Mouse (Mus musculus) testis, adult 2 months (tissue): ENCODE results near the gene Med9. TPM values are rescaled to one million over a fixed set of nuclear protein-coding genes. Genes with fewer than 3 reads are reported as not detected.

Experiments
- H3K27ac ChIP-seq: fragments of 200-500 bp; 2 replicates; pipeline ENCODE4 v1.5.1; 2012; ENCODE audit warnings: low read depth, low read length; ENCODE audit not compliant: control insufficient read depth, insufficient read depth
- H3K27me3 ChIP-seq: fragments of 200-500 bp; 2 replicates; pipeline ENCODE4 v1.6.1; 2012; ENCODE audit warnings: mild to moderate bottlenecking, low read length, moderate library complexity; ENCODE audit not compliant: control insufficient read depth, insufficient read depth
- H3K36me3 ChIP-seq: fragments of 200-500 bp; 2 replicates; pipeline ENCODE4 v1.6.1; 2012; ENCODE audit warnings: mild to moderate bottlenecking, low read length; ENCODE audit not compliant: control insufficient read depth, insufficient read depth
- H3K4me1 ChIP-seq: fragments of 200-500 bp; 2 replicates; pipeline ENCODE4 v1.6.1; 2012; ENCODE audit warnings: low read length; ENCODE audit not compliant: control insufficient read depth, insufficient read depth
- H3K4me3 ChIP-seq: fragments of 200-500 bp; 2 replicates; pipeline ENCODE4 v1.5.1; 2012; ENCODE audit warnings: low read depth, mild to moderate bottlenecking, low read length, moderate library complexity, mixed read lengths; ENCODE audit not compliant: control insufficient read depth
- CTCF ChIP-seq: fragments of 200-500 bp; IDR thresholded peaks from 2 replicates; pipeline ENCODE4 v1.5.1; 2012; ENCODE audit warnings: low read depth, mild to moderate bottlenecking, inconsistent platforms, low read length, moderate library complexity; ENCODE audit not compliant: control insufficient read depth, insufficient read depth, insufficient replicate concordance
- POLR2A ChIP-seq: fragments of 200-500 bp; IDR thresholded peaks from 2 replicates; pipeline ENCODE4 v1.6.1; 2012; ENCODE audit warnings: low read depth, mild to moderate bottlenecking, inconsistent platforms, low read length, moderate library complexity; ENCODE audit not compliant: control insufficient read depth
- polyA plus RNA-seq: library from polyadenylated mRNA; depleted of rRNA; stranded (reverse); fragments of >200 nt; gene quantifications from 2 replicates; pipeline ENCODE4 v1.2.3, GENCODE M21; 2012; rRNA removed

The Med9 gene
- 74.5 and 78.5 TPM in 2 replicates for polyA plus RNA-seq

DNA sequence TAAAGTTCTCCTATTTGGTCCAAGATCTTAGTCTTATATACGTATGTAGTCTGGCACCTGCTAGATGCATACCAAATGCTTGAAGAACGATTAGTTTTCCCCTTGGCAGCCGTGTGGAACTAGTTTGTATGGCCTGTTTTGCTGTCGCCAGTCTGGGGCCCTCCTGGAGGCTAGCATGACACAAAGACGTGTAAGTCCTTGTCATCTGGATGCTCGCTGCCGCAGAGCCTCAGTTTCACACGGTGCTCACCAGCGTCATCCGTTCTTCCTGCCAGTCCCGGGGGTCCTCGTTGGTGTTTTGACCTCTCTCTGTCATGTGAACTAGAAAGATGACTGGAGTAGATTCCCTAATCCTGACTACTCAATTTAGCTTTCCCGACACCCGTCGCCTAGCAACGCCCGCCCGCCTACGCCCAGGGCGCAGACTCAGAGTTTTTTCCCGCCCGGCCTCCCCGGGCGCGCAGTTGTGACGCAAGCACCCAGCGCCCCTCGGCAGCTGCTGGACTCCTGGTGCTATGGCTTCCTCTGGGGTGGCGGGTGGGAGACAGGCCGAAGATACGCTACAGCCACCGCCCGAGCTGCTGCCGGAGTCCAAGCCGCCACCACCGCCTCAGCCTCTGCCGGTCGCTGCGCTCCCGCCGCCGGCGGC lies at the start of gene Med9:
TSS of gene Med9 (plus strand) at position 455 of the 649 bp plus-strand sequence.
- Histone ChIP-seq H3K4me1 (no peaks in the 10 kb centered on the region), H3K27me3 (no peaks in the 10 kb centered on the region), H3K27ac (peak within 1 kb of the TSS; percentile 94), H3K4me3 (peak within 1 kb of the TSS; percentile 96), H3K36me3 (no peaks in the 10 kb centered on the region)
- TF ChIP-seq POLR2A (peak; percentile 85), CTCF (no peak)

DNA sequence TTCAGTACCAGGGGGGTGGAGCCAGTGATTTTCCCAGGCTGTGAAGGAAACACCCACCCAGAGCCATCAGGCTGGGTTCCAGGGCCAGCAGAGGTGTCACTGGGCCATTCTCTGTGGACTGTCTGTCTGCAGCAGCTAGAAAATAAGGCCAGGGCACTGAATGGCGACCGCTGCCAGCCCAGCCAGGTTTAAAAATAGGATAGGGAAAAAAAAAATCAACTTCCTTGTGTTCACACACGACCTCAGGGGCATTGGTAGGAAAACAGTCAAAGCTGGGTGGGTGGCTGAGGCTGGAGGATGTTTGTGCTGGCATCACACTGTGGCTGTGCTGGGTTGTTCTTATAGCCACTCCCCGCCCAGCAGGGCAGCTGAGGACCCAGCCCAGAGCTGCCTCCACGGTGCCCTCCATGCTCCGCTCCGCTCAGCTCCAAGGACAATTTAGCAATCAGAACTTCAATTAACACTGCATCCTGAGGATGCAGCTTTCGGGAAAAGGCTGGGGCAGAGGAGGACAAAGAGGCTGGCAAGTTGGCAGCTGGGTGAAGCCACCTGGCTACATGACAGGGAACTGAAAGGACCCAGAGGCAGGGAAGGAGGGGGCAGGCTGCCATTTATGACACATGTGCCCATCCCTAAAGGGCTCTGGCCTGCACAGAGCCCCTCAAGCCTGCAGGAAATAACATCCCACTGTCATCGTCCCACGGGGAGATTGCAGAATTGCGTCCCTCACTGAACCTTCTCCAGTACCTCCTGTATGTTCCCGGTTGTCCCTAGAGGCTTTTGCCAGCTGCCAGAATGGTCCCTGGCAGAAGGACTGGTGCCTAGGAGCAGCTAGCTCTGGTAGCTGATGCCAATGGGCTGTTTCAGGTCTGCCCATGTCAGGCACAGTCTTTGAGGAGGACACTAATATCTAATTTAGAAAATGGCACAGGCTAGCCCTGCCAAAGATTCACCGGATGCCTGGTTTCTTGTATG lies 48.0 kb upstream of the Med9 start:
- TF ChIP-seq POLR2A (no peak), CTCF (no peak)
- no peaks in the 10 kb centered on the region for H3K36me3 ChIP-seq
- H3K27me3 ChIP-seq, result no peaks in the 10 kb centered on the region
- H3K4me3 ChIP-seq, result no peak overlapping the region
- no peak overlapping the region for H3K27ac ChIP-seq
- no peaks in the 10 kb centered on the region; the same call in none of the 2 replicates for H3K4me1 ChIP-seq

DNA sequence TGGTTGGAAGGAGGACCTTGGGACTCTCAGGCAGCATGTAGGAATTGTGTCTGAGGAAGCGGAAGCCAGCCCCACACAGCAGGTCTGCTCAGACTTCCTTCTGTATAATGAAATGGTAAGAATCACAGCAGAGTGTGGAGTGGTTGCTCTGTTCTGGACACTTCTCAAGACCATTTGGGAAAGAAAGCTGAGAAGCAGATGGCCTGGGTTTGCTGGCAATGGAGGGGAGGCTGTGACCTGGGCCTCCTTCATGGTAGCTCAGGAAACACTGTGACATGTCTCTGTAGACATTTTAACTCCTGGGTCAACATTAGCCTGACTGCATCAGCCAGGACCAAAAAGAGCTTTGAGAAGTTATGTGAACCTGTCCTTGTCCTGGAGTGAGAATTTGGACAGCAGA lies 47.0 kb upstream of the Med9 start:
- no peaks in the 10 kb centered on the region; the same call in none of the 2 replicates for H3K4me1 ChIP-seq
- TF ChIP-seq POLR2A, result no peak
- TF ChIP-seq CTCF, result no peak
- H3K4me3 ChIP-seq, result no peak overlapping the region
- H3K27ac ChIP-seq, result peak overlapping the region; percentile 34; the same call in 1 of the 2 replicates
- no peaks in the 10 kb centered on the region for H3K27me3 ChIP-seq
- H3K36me3 ChIP-seq, result no peaks in the 10 kb centered on the region

DNA sequence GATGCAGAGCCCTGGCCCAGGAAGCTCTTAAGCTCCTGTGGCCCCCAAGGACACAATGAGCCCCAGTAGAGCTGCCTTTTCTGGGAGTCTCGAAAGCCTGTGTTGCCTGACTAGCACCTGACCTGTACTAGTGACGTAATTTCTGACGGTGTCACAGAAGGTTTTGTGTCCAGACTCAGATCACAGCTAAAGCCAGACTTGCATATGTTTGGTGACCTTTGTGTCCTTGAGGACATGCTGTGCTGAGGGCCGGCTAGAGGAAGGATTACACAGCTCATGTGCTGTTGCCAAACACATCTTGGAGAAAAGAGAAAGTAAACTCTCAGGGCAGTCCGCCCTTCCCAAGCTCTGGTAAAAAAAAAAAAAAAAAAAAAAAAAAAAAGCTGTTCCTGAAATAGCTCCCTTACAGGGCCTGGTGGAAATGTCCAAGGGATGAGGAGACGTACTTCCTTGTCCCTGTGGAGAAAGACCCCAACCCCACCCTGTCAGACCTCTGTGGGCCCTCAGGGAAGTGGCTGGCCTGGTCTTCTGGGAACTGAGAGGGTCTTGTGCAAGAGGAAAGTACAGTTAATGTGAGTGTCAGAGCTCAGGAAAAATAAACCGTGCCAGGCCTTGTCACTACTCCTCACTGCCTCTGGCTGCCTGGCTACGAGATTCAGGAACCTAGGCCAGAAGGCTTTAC lies 45.8 kb upstream of the Med9 start:
- Histone ChIP-seq H3K27me3 (no peaks in the 10 kb centered on the region), H3K36me3 (no peaks in the 10 kb centered on the region), H3K27ac (peak overlapping the region; percentile 61), H3K4me3 (no peak overlapping the region), H3K4me1 (no peaks in the 10 kb centered on the region; the same call in none of the 2 replicates)
- no peak for TF ChIP-seq CTCF
- no peak for TF ChIP-seq POLR2A

DNA sequence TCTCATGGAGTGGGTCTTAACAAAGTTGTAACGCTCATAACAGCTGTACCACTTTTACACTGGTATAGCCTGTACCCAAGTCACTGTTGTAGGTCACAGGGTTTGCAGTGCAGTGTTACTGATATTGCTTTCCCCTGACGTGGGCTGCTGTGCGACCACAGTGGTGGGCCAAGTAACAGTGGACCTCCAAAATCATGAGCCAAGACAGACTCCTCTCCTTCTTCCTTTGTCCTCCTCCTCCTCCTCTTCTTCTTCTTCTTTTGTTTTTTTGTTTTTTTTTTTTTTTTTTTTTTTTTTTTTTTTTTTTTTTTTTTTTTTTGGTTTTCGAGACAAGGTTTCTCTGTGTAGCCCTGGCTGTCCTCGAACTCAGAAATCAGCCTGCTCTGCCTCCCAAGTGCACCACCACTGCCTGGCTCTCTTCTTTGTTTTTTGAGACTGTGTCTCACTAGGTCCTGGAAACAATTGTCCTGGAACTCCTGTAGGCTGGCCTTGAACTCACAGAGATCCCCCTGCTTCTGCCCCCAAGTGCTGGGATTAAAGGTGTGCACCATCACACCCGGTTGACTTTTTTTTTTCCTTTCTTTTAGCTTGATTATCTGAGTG lies 41.4 kb upstream of the Med9 start:
- TF ChIP-seq CTCF (no peak), POLR2A (no peak)
- Histone ChIP-seq H3K36me3 (no peaks in the 10 kb centered on the region), H3K4me1 (no peaks in the 10 kb centered on the region; the same call in 1 of the 2 replicates), H3K27ac (no peak overlapping the region), H3K27me3 (no peaks in the 10 kb centered on the region), H3K4me3 (no peak overlapping the region)

DNA sequence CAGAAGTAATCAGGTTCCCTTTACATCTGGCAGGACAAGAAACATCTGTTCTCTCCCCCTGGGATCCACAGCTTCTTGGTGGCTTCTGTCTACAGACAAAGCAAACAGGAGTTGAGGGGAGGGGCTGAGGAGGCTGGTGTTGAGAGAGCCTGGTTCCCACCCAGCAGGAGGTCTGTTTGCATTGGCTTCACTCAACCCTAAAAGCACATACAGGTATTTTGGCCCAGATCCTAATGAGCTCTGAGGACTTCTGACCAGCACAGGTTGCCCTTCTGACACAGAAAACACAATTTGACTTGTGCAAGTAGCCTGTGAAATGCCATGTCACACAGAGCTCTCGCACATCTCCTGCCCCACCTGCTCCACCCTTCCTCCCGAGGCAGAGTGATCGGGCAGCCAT lies 39.6 kb upstream of the Med9 start:
- Histone ChIP-seq H3K27me3 (no peaks in the 10 kb centered on the region), H3K4me1 (no peaks in the 10 kb centered on the region), H3K36me3 (no peaks in the 10 kb centered on the region), H3K27ac (no peak overlapping the region), H3K4me3 (no peak overlapping the region)
- TF ChIP-seq CTCF (no peak), POLR2A (no peak)

DNA sequence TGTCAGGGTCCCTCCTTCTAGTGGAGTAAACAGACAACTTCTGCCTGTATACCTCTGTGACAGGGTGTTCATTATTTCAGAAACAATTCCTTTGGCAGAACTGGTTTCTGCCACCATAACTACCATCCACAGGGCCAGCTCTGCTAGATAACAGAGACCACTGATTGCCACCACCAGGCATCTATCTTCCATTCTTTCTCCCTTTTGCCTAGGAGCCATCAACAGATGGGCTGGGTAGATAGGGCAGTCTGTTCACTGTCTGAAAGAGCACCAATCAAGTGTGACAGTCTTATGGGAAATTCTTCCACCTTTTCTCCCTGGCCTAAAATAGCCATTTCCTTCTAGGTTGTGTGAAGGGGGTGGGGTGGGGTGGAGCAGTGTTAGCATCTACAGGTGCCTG lies 37.4 kb upstream of the Med9 start:
- TF ChIP-seq POLR2A, result no peak
- TF ChIP-seq CTCF, result no peak
- no peaks in the 10 kb centered on the region for H3K27me3 ChIP-seq
- H3K4me1 ChIP-seq, result no peaks in the 10 kb centered on the region
- no peak overlapping the region for H3K27ac ChIP-seq
- H3K36me3 ChIP-seq, result no peaks in the 10 kb centered on the region
- H3K4me3 ChIP-seq, result no peak overlapping the region
